ENCODE assay signal across 11 mouse cellular contexts in genomic region chr7:24423956-24424732, GRCm38 (mm10). TPM values are rescaled to one million over a fixed set of nuclear protein-coding genes. Genes with fewer than 3 reads are reported as not detected.
DNase-seq lines count a peak whose midpoint lies in the region; ATAC-seq and TF ChIP-seq lines count a peak whose summit lies in the region.
"Had no signal": no experiment of that assay in that cellular context is flagged by ENCODE, and none has a peak within 500 bp of the region (broad histone marks: within the 10 kb centered on the region; RNA-seq: fewer than 3 reads in every experiment).

No protein-coding gene starts in this region.

- no peak for TF ChIP-seq POLR2A in brain, embryonic 14.5 days (IDR thresholded peaks at IDR 0.05; ENCODE audit: borderline replicate concordance, extremely low read depth, insufficient read depth, insufficient read length, poor library complexity, severe bottlenecking)

- H3K9me3 ChIP-seq in hindbrain, embryonic 15.5 days, result no peaks in the 10 kb centered on the region
- H3K9me3 ChIP-seq in hindbrain, embryonic 11.5 days (ENCODE audit: control insufficient read depth, low read length), result no peaks in the 10 kb centered on the region
- no peaks in the 10 kb centered on the region for H3K9me3 ChIP-seq in forebrain, embryonic 11.5 days (ENCODE audit: control insufficient read depth, low read length)
- H3K9me3 ChIP-seq: embryonic facial prominence, embryonic 12.5 days had no signal

- H3K9ac ChIP-seq in hindbrain, embryonic 15.5 days, result no peak overlapping the region
- no peak overlapping the region for H3K9ac ChIP-seq in hindbrain, embryonic 11.5 days (ENCODE audit: low read depth, low read length)
- H3K9ac ChIP-seq in forebrain, embryonic 11.5 days (ENCODE audit: low read length), result no peak overlapping the region
- H3K9ac ChIP-seq: embryonic facial prominence, embryonic 12.5 days had no signal

- H3K27me3 ChIP-seq in hindbrain, embryonic 15.5 days, result no peaks in the 10 kb centered on the region
- H3K27me3 ChIP-seq in hindbrain, embryonic 11.5 days (ENCODE audit: control insufficient read depth, insufficient read depth, low read length), result no peaks in the 10 kb centered on the region
- no peaks in the 10 kb centered on the region for H3K27me3 ChIP-seq in forebrain, embryonic 11.5 days (ENCODE audit: control insufficient read depth, insufficient read depth, low read length)
- H3K27me3 ChIP-seq: embryonic facial prominence, embryonic 12.5 days had no signal

- no peak for TF ChIP-seq CTCF in brain, embryonic 14.5 days (IDR thresholded peaks at IDR 0.05; ENCODE audit: borderline replicate concordance, extremely low read depth, insufficient read depth, insufficient read length)

- no peak for DNase-seq in hindbrain, embryonic 11.5 days (ENCODE audit: low spot score)
- peak; percentile 75 for DNase-seq in 3134 (ENCODE audit: extremely low read depth, insufficient read length, low spot score)
- peak; percentile 19 for DNase-seq in brain, embryonic 14.5 days (ENCODE audit: low read depth)
- DNase-seq in heart, postnatal 14 days, result peak; percentile 42 to 66
- no peak for DNase-seq in B cell, adult 2 months
- no peak for DNase-seq in forebrain, embryonic 11.5 days (ENCODE audit: low spot score)

- intact Hi-C loops in heart, postnatal 14 days (cut with DNase I), result no loop called here

- 73% methylated on average over 12 of the region's 12 CpGs for WGBS in hindbrain, embryonic 15.5 days
- 87% methylated on average over 12 of the region's 12 CpGs for WGBS in hindbrain, embryonic 11.5 days
- WGBS in forebrain, embryonic 11.5 days, result 93% methylated on average over 12 of the region's 12 CpGs

- 0 out of 2 replicates have a peak overlapping the region, but pooled peaks have one; percentile 13 for H3K27ac ChIP-seq in hindbrain, embryonic 15.5 days (replicated peaks)
- H3K27ac ChIP-seq in hindbrain, embryonic 11.5 days (ENCODE audit: low read depth, low read length), result no peak overlapping the region
- H3K27ac ChIP-seq in forebrain, embryonic 11.5 days (ENCODE audit: low read depth, low read length), result no peak overlapping the region
- H3K27ac ChIP-seq: embryonic facial prominence, embryonic 12.5 days had no signal

- H3K4me3 ChIP-seq in hindbrain, embryonic 15.5 days, result no peak overlapping the region
- H3K4me3 ChIP-seq in hindbrain, embryonic 11.5 days (ENCODE audit: low read depth, low read length), result no peak overlapping the region
- H3K4me3 ChIP-seq in forebrain, embryonic 11.5 days (ENCODE audit: low read depth, low read length), result no peak overlapping the region
- H3K4me3 ChIP-seq: embryonic facial prominence, embryonic 12.5 days had no signal

- H3K36me3 ChIP-seq in hindbrain, embryonic 15.5 days, result no peaks in the 10 kb centered on the region; the same call in 1 of the 2 replicates
- no peaks in the 10 kb centered on the region for H3K36me3 ChIP-seq in hindbrain, embryonic 11.5 days (ENCODE audit: control insufficient read depth, insufficient read depth, low read length)
- H3K36me3 ChIP-seq in forebrain, embryonic 11.5 days (ENCODE audit: control insufficient read depth, insufficient read depth, low read length), result no peaks in the 10 kb centered on the region; the same call in 1 of the 2 replicates

- peaks cover 21% of the 10 kb centered on the region for H3K4me1 ChIP-seq in hindbrain, embryonic 15.5 days (replicated peaks)
- H3K4me1 ChIP-seq in hindbrain, embryonic 11.5 days (replicated peaks; ENCODE audit: control insufficient read depth, insufficient read depth, low read length), result peaks cover 2% of the 10 kb centered on the region; the same call in 1 of the 2 replicates
- H3K4me1 ChIP-seq in forebrain, embryonic 11.5 days (replicated peaks; ENCODE audit: control insufficient read depth, insufficient read depth, low read length), result peaks cover 8% of the 10 kb centered on the region
- H3K4me1 ChIP-seq: embryonic facial prominence, embryonic 12.5 days had no signal

- ATAC-seq in hindbrain, embryonic 15.5 days (ENCODE audit: low FRiP score, low read depth), result peak; percentile 20
- ATAC-seq in hindbrain, embryonic 11.5 days (ENCODE audit: low FRiP score), result no peak
- no peak for ATAC-seq in inflammation-experienced regulatory T-cells, adult 6 months
- no peak for ATAC-seq in forebrain, embryonic 11.5 days (replicated peaks; ENCODE audit: low FRiP score)

- H3K4me2 ChIP-seq in hindbrain, embryonic 15.5 days, result no peak overlapping the region
- no peak overlapping the region for H3K4me2 ChIP-seq in hindbrain, embryonic 11.5 days (replicated peaks; ENCODE audit: low read depth, low read length)
- no peak overlapping the region for H3K4me2 ChIP-seq in forebrain, embryonic 11.5 days (ENCODE audit: low read depth, low read length, severe bottlenecking)
- H3K4me2 ChIP-seq: embryonic facial prominence, embryonic 12.5 days had no signal

RNA-seq across cellular contexts. Expression of gene Smg9, which starts 24.7 kb away (rescaled TPM):
- polyA plus RNA-seq in hindbrain, embryonic 15.5 days (2015; fragmentation: Nextera tagmentation; extraction: Ambion mirVana), result 32.8 and 42.5 TPM in 2 replicates
- polyA plus RNA-seq in hindbrain, embryonic 11.5 days (2014; fragmentation: Nextera tagmentation; extraction: Ambion mirVana), result 18.4 and 21.3 TPM in 2 replicates
- polyA plus RNA-seq in brain, embryonic 14.5 days (2012; rRNA removed), result 66.2 and 69.6 TPM in 2 replicates
- 10 to 100 TPM in 1 of 2 experiments, 1 to 10 TPM in 1; 9.4 to 10.2 TPM for total RNA-seq in heart, postnatal 14 days (2021)
- polyA plus RNA-seq in inflammation-experienced regulatory T-cells, adult 6 months (2017; shearing (Covaris generic)), result 10 to 100 TPM; 22.7 to 26.1 (median 23.6) TPM
- polyA plus RNA-seq in forebrain, embryonic 11.5 days (2014; fragmentation: Nextera tagmentation; extraction: Ambion mirVana), result 29.6 and 29.8 TPM in 2 replicates

RNA-seq across cellular contexts. Expression of gene Irgc1, which starts 28.0 kb away (rescaled TPM):
- polyA plus RNA-seq in hindbrain, embryonic 15.5 days (2015; fragmentation: Nextera tagmentation; extraction: Ambion mirVana), result not detected in 2 replicates
- not detected in 2 replicates for polyA plus RNA-seq in hindbrain, embryonic 11.5 days (2014; fragmentation: Nextera tagmentation; extraction: Ambion mirVana)
- polyA plus RNA-seq in brain, embryonic 14.5 days (2012; rRNA removed), result 0.05 TPM in 1 of 2 replicates, not detected in the other
- total RNA-seq in heart, postnatal 14 days (2021), result not detected
- polyA plus RNA-seq in inflammation-experienced regulatory T-cells, adult 6 months (2017; shearing (Covaris generic)), result not detected
- not detected in 2 replicates for polyA plus RNA-seq in forebrain, embryonic 11.5 days (2014; fragmentation: Nextera tagmentation; extraction: Ambion mirVana)
- total RNA-seq: layer of hippocampus, adult 8-10 months; MEL had no signal
- polyA plus RNA-seq: embryonic facial prominence, embryonic 12.5 days had no signal

RNA-seq across cellular contexts. Expression of gene Plaur, which starts 38.1 kb away (rescaled TPM):
- polyA plus RNA-seq in hindbrain, embryonic 15.5 days (2015; fragmentation: Nextera tagmentation; extraction: Ambion mirVana), result 1.3 and 1.5 TPM in 2 replicates
- 1.7 and 2.1 TPM in 2 replicates for polyA plus RNA-seq in hindbrain, embryonic 11.5 days (2014; fragmentation: Nextera tagmentation; extraction: Ambion mirVana)
- 1.4 and 2.1 TPM in 2 replicates for polyA plus RNA-seq in brain, embryonic 14.5 days (2012; rRNA removed)
- total RNA-seq in heart, postnatal 14 days (2021), result 1 to 10 TPM; 3.5 to 4.0 TPM
- polyA plus RNA-seq in inflammation-experienced regulatory T-cells, adult 6 months (2017; shearing (Covaris generic)), result 1 to 10 TPM in 2 of 3 experiments, under 1 TPM in 1; 0.62 to 1.6 (median 1.5) TPM
- polyA plus RNA-seq in forebrain, embryonic 11.5 days (2014; fragmentation: Nextera tagmentation; extraction: Ambion mirVana), result 1.1 and 1.2 TPM in 2 replicates

RNA-seq across cellular contexts. Expression of gene Kcnn4, which starts 54.1 kb away (rescaled TPM):
- polyA plus RNA-seq in hindbrain, embryonic 15.5 days (2015; fragmentation: Nextera tagmentation; extraction: Ambion mirVana), result 2.3 and 2.9 TPM in 2 replicates
- 2.4 and 3.5 TPM in 2 replicates for polyA plus RNA-seq in hindbrain, embryonic 11.5 days (2014; fragmentation: Nextera tagmentation; extraction: Ambion mirVana)
- polyA plus RNA-seq in brain, embryonic 14.5 days (2012; rRNA removed), result 0.76 and 1.4 TPM in 2 replicates
- total RNA-seq in heart, postnatal 14 days (2021), result 1 to 10 TPM; 1.0 to 3.3 TPM
- 100 to 1,000 TPM in 2 of 3 experiments, 10 to 100 TPM in 1; 79.1 to 131 (median 126) TPM for polyA plus RNA-seq in inflammation-experienced regulatory T-cells, adult 6 months (2017; shearing (Covaris generic))
- 3.5 and 4.1 TPM in 2 replicates for polyA plus RNA-seq in forebrain, embryonic 11.5 days (2014; fragmentation: Nextera tagmentation; extraction: Ambion mirVana)

RNA-seq across cellular contexts. Expression of gene Cadm4, which starts 57.7 kb away (rescaled TPM):
- 77.9 and 80.4 TPM in 2 replicates for polyA plus RNA-seq in hindbrain, embryonic 15.5 days (2015; fragmentation: Nextera tagmentation; extraction: Ambion mirVana)
- polyA plus RNA-seq in hindbrain, embryonic 11.5 days (2014; fragmentation: Nextera tagmentation; extraction: Ambion mirVana), result 8.8 and 12.6 TPM in 2 replicates
- 178 and 268 TPM in 2 replicates for polyA plus RNA-seq in brain, embryonic 14.5 days (2012; rRNA removed)
- total RNA-seq in heart, postnatal 14 days (2021), result 10 to 100 TPM; 14.3 to 14.7 TPM
- polyA plus RNA-seq in inflammation-experienced regulatory T-cells, adult 6 months (2017; shearing (Covaris generic)), result not detected
- polyA plus RNA-seq in forebrain, embryonic 11.5 days (2014; fragmentation: Nextera tagmentation; extraction: Ambion mirVana), result 7.1 and 8.9 TPM in 2 replicates

Comparison
In these comparisons a context has a peak if more than half of its experiments do, and no peak if none do; other contexts are left out.
1. DNase-seq: peak in 3134 (single experiment), brain, embryonic 14.5 days (single experiment) and heart, postnatal 14 days (2 of 2); none in hindbrain, embryonic 11.5 days (single experiment), B cell, adult 2 months (0 of 2) and forebrain, embryonic 11.5 days (single experiment).